Mouse (Mus musculus): ENCODE measurements around the gene 4930595D18Rik.

The 4930595D18Rik gene

DNA sequence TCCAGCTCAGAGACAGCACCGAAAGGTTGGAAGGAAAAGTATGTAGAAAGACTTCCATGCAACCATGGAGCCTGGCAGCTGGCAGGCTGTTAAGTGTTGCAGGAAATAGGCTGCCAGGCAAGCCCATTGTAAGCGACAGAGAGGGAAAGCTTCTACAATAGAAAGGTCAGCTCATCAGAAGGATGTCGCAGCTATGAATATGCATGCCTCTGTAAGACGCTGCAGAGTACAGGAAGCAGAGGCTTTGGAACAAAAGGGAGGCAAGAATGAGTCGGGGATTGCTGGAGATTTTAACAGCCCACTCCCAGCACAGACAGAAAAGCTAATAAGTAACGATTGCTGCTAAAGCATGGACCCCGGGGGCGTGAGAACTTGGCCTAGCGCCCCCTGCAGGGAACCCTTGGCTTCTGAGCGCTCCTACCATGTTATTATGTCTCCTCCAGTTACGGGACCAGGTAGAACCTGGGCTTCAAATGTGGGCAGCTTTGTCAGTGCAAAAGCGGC lies 41.2 kb downstream of the 4930595D18Rik start:
- in situ Hi-C loops (cut with MboI; ENCODE audit: low sequenced_read_pairs) = no loop called here

DNA sequence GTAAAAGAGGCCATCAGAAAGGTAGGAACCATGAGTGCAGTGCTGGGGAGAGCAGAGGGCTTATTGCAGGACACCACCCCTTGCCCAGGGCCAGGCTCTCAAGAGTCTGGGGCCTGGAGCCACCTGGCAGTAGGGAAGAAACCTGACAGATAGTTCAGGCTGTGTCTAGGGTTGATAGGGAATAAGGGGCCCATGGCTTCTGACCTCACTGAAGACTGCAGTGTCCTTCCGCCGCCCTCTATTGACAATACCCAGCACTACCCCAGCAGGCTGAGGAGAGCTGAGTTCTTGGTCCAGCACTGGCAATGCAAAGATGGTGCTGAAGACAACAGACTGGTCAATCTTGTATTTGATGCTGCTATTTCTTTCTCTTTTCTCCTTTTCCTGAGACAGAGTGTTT lies 47.2 kb downstream of the 4930595D18Rik start:
- in situ Hi-C loops (cut with MboI; ENCODE audit: low sequenced_read_pairs) = no loop called here

DNA sequence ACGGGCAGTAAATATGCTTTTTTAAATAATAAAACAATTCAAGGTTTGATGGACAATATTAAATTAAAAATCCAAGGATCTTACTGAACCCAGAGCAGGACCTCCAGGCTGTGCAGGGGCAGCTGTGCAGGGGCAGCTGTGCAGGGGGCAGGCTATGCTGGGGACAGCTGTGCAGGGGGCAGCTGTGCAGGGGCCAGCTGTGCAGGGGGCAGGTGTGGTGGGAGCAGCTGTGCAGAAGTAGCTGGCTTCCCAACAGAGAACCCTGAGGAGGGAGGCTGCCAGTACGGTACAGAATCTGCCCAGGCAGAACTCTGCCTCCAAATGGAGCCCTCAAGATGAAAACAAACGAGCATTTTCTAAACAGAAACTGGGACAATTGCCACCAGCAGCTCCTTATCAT lies 48.3 kb downstream of the 4930595D18Rik start:
- in situ Hi-C loops (cut with MboI; ENCODE audit: low sequenced_read_pairs) = no loop called here

DNA sequence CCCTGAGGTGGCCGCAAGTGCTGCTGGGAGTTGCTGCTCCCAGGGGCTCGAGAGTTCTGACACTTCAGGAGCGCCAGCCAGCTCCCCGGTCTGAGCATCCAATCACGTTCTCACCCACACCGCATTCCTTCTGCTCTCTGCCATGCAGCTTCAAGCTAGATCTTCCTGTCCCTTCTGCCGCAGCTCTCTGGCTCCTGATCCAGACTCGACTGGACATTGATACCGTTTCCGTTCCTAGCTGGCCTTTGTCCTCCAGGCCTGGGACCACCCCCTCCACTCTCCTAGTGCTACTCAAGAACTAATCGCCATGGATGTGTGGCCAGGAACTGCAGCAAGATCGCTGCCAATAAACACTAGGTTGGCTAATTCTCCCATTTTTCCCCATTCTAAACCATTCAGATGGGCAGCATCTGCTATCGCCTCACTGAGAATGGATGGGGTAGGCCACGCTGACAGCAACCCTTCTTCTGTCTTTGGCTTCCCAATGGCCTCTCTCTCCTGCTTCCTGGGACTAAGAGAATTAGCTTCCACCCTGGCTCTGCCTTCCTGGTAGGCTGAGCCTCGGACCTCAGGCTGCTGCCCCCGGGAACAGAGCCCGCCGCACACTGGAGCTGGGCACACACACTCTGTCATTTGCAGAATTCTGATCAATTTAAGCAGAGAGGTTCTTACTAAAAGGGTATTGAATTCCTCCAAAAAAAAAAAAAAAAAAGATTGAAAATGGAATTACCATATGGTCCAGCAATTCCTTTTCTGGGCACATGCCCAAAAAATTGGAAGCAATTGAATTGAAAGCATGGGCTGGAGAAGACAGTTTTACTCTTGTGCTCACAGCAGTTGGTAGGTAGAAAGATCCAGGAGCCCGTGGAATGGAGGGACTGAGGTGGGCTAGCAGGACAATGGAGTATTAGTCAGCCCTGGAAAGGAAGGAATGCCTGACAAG lies 49.2 kb downstream of the 4930595D18Rik start:
- in situ Hi-C loops (cut with MboI; ENCODE audit: low sequenced_read_pairs) = no loop called here

DNA sequence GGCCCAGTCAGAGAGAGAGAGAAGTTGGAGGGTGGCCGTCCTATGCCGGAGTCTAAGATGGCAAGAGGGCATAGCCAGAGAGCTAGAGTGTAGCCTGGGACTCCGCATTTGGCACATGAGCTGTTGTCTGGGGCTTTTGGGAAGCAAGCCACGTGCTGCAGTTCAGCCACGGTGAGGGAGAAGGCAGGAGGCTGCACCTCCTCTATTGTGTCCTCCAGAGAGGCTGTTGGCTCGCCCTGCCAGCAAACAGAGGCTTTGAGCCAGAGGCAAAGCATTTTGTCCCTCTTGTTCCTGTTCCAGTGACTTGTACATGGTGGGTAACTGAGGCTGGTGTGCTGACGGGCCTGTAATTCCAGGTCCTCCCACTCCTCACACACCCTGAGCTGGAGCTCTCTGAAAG lies 50.1 kb downstream of the 4930595D18Rik start:
- in situ Hi-C loops (cut with MboI; ENCODE audit: low sequenced_read_pairs) = no loop called here

DNA sequence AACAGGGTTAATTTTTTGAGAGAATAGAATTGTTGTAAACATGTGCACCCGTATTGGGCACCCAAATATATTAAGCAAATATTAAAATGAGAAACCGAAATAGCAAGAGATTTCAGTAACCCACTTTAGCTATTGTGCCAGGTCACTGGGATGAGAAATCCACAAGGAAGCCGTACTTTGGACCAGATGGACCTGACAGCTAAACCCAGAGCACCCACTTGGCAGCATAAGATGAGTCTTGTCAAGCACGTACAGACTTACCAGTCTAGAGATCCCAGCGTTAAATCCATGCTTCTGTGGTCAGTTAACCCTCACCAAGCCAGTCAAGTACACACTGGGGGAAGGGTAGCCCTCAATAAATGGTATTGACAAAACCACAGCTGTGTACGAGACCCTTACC lies 58.6 kb downstream of the 4930595D18Rik start:
- in situ Hi-C loops (cut with MboI; ENCODE audit: low sequenced_read_pairs) = no loop called here

DNA sequence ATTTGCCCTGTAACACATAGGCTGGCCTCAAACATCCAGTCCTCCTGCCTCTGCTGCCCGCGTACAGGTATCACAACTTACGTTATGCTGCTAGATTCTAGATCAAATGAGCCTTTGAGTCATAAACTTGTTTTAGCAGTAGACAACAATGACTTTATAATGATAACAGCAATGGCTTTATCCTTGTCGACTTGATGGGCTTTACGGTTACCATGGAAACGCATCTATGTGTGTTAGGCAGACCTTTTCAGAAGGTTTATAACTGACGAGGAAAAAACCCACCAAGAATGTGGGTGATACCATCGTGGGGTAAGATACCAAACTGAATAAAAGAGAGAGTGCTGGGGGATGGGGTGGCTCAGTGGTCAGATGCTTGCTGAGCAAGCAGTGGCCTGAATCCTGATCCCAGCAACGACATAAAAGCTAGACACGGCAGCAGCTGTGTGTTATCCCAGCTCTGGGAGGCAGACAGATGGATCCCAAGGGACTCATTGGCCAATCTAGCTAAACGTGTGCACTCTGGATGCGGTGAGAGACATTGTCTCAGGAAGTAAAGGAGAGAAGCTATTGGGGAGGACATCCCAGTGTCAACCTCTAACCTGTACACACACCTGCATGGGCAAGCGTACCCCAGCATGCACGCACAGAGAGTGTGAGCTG lies 59.6 kb downstream of the 4930595D18Rik start:
- in situ Hi-C loops (cut with MboI; ENCODE audit: low sequenced_read_pairs) = no loop called here

DNA sequence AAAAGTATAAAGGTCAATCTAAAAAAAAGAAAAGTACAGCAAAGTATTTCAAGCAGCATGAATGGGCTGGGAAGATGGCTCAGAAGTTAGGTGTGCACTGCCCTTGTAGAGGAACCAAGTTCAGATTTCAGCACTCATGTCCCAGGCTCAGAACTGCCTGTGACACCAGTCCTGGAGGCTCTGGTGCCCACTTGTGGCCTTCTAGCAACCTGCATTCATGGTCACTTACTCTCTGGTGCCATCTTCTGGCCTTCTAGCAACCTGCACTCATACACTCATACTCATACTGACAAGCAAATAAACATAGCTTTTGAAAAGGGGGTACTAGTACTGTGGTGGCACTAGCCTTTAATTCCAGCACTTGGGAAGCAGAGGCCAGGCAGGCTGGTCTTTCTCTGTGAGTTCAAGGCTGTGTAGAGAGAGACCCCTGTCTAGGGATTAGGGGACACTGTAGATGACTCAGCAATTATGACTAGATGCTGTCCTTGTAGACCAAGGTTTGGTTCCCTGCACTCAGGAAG lies 61.9 kb downstream of the 4930595D18Rik start:
- in situ Hi-C loops (cut with MboI; ENCODE audit: low sequenced_read_pairs) = no loop called here

DNA sequence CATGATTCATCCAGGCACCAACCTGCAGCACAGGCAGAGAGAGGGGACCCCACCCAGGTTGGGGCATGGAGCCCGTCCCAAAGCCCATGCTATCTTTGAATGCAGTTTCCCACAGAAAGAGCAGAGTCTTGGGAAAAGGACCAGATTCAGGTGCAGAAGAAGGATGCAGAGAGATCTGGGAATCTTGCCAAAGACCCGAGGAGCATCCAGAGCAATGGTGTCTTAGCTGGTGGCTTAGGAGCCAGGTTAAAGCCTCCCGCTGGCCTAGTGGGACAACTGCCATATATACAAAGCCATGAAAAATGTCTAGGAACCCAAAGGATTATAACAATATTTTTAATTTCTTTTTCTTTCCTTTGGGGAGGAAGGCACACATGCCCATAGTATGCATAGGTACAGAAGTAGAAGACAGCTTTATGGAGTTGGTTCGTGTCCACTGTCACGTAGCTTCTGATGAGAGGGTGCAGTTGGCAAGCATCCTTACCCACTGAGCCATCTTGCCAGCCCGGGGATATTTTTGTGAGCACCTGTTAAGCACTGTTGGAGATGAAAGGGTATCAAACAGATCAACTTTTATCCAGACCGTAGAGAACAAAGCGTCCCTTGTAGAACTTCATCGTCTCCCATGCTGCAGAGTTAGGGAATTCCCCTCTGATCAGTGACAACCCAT lies 63.2 kb downstream of the 4930595D18Rik start:
- in situ Hi-C loops (cut with MboI; ENCODE audit: low sequenced_read_pairs) = no loop called here

DNA sequence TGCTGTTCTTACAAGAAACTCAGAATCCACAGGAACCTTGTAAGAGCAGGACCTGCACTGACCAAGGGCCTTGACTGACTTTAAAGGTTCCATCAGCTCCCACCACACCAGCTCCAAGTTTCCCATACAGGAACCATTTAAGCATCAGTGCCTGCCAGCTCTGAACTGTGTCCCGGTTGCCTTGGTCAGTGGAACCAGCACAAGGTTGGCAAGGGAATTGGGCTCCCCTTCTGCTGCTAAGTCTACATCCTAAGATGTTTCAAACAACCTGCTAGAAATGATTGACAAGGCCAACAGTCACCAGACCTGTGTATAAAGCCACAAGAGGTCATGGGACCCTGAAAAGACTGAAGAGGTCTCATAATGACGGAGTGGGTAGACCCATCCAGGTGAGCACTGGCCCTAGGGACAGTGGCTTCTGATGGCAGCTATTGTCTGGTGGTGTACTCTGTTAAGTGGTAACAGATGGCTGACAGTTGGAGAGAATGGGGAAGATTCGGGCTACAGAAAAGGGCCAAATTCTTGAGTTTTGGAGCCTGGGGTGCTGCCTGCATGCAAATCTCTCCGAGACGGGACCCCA lies 64.7 kb downstream of the 4930595D18Rik start:
- in situ Hi-C loops (cut with MboI; ENCODE audit: low sequenced_read_pairs) = no loop called here

DNA sequence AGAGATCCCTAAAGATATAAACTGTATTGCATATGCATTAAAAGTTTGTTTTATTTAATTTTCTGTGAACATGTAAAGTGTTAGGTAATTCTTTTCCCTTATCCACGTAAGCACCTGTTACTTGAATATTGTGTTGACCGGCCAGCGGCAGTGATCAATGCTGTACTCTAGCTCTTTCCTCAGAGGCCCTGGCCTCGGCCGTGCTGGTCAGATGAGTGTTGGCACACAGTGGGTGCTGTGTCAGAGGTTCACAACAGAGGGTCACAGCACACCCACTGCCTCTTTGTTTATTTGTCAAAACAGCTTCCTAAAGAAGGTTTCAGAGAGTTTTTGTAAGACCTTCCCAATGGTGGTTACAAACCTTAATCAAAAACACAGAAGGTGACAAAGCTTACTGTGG lies 69.7 kb downstream of the 4930595D18Rik start:
- in situ Hi-C loops (cut with MboI; ENCODE audit: low sequenced_read_pairs) = no loop called here

DNA sequence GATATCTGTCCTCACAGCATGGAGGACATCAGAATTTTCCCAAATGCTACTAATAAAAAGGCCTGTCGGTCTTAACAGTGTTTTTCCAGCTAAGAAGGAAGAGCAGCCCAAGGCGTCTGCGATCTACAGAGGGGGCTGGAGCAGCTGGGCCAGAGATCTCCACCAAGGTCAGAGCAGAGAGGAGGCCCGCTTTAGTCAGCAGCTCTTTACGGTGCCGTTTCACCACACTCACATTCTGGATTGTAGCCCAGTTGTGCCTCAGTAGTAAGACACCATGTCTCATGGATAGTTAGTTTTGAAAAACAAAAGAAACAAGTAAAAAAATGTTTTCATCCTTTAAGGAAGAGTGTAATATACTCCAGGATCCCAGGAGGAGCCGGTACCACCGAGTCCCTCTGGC lies 73.1 kb downstream of the 4930595D18Rik start:
- in situ Hi-C loops (cut with MboI; ENCODE audit: low sequenced_read_pairs) = no loop called here

All from CH12F3 (cell line).